Mouse (Mus musculus): ENCODE data around the gene 1700042G07Rik. TPM values are rescaled to one million over a fixed set of nuclear protein-coding genes. Genes with fewer than 3 reads are reported as not detected.
"Not testable (repeated sequence)": the region's sequence is repeated elsewhere in the genome, so short reads cannot be mapped to it uniquely, and the experiment has no call there.

1700042G07Rik gene
- polyA plus RNA-seq, 1 experiment from 2014 or later: not detected

- Histone ChIP-seq H3K4me3 (replicated peaks) (no peak overlapping the region), H3K36me3 (no peaks in the 10 kb centered on the region), H3K4me2 (peak overlapping the region; percentile 40), H3K27me3 (replicated peaks) (no peaks in the 10 kb centered on the region), H3K9ac (replicated peaks) (no peak overlapping the region), H3K9me3 (replicated peaks) (no peaks in the 10 kb centered on the region), H3K4me1 (0 out of 2 replicates have a peak, but pooled peaks cover 2% of the 10 kb centered on the region), H3K27ac (replicated peaks) (no peak overlapping the region)
- 9% methylated on average over 12 of the region's 12 CpGs for WGBS
- no peak for ATAC-seq (ENCODE audit: low FRiP score)
These were observed 9.6 kb downstream of the 1700042G07Rik start for GRCm38 (mm10) chr4:116182745-116183144.

GRCm38 (mm10) chr4:116185083-116185482 lies 11.9 kb downstream of the 1700042G07Rik start:
- Histone ChIP-seq H3K9ac (replicated peaks) (no peak overlapping the region), H3K36me3 (no peaks in the 10 kb centered on the region), H3K27ac (replicated peaks) (no peak overlapping the region), H3K4me2 (no peak overlapping the region), H3K4me1 (0 out of 2 replicates have a peak, but pooled peaks cover 2% of the 10 kb centered on the region), H3K9me3 (replicated peaks) (no peaks in the 10 kb centered on the region), H3K27me3 (replicated peaks) (no peaks in the 10 kb centered on the region), H3K4me3 (replicated peaks) (no peak overlapping the region)
- WGBS: 93% methylated on average over 4 of the region's 4 CpGs
- ATAC-seq (ENCODE audit: low FRiP score): no peak

GRCm38 (mm10) chr4:116192286-116192835 lies 19.2 kb downstream of the 1700042G07Rik start:
- Histone ChIP-seq H3K9me3 (replicated peaks) (no peaks in the 10 kb centered on the region), H3K27me3 (replicated peaks) (no peaks in the 10 kb centered on the region), H3K4me2 (no peak overlapping the region), H3K27ac (replicated peaks) (no peak overlapping the region), H3K36me3 (no peaks in the 10 kb centered on the region), H3K4me1 (no peaks in the 10 kb centered on the region), H3K4me3 (replicated peaks) (no peak overlapping the region), H3K9ac (replicated peaks) (no peak overlapping the region)
- WGBS: 40% methylated on average over 4 of the region's 4 CpGs
- no peak for ATAC-seq (ENCODE audit: low FRiP score)

GRCm38 (mm10) chr4:116193583-116194383 lies 20.6 kb downstream of the 1700042G07Rik start:
- Histone ChIP-seq H3K9me3 (replicated peaks) (no peaks in the 10 kb centered on the region), H3K27me3 (replicated peaks) (no peaks in the 10 kb centered on the region), H3K4me1 (no peaks in the 10 kb centered on the region), H3K27ac (replicated peaks) (no peak overlapping the region), H3K9ac (replicated peaks) (no peak overlapping the region), H3K4me2 (no peak overlapping the region), H3K36me3 (no peaks in the 10 kb centered on the region), H3K4me3 (replicated peaks) (no peak overlapping the region)
- 77% methylated on average over 9 of the region's 9 CpGs for WGBS
- ATAC-seq (ENCODE audit: low FRiP score): no peak

- Histone ChIP-seq H3K27me3 (replicated peaks) (no peaks in the 10 kb centered on the region), H3K36me3 (no peaks in the 10 kb centered on the region), H3K9ac (replicated peaks) (no peak overlapping the region), H3K9me3 (replicated peaks) (no peaks in the 10 kb centered on the region), H3K4me2 (no peak overlapping the region), H3K27ac (replicated peaks) (no peak overlapping the region), H3K4me1 (no peaks in the 10 kb centered on the region), H3K4me3 (replicated peaks) (no peak overlapping the region)
- ATAC-seq (ENCODE audit: low FRiP score): no peak
- WGBS: 83% methylated on average over 2 of the region's 2 CpGs
These were observed 25.2 kb downstream of the 1700042G07Rik start for GRCm38 (mm10) chr4:116198422-116198821.

- H3K4me2 ChIP-seq: no peak overlapping the region
- H3K36me3 ChIP-seq: no peaks in the 10 kb centered on the region
- H3K27me3 ChIP-seq (replicated peaks): no peaks in the 10 kb centered on the region
- H3K4me3 ChIP-seq (replicated peaks): no peak overlapping the region
- no peak overlapping the region for H3K9ac ChIP-seq (replicated peaks)
- WGBS: 72% methylated on average over 3 of the region's 3 CpGs
- no peaks in the 10 kb centered on the region for H3K9me3 ChIP-seq (replicated peaks)
- H3K4me1 ChIP-seq: no peaks in the 10 kb centered on the region
- ATAC-seq (ENCODE audit: low FRiP score): no peak
- no peak overlapping the region for H3K27ac ChIP-seq (replicated peaks)
These were observed 31.2 kb downstream of the 1700042G07Rik start for GRCm38 (mm10) chr4:116204422-116204821.

GRCm38 (mm10) chr4:116206531-116206930 lies 33.4 kb downstream of the 1700042G07Rik start:
- 56% methylated on average over 4 of the region's 4 CpGs for WGBS
- Histone ChIP-seq H3K4me3 (replicated peaks) (no peak overlapping the region), H3K27me3 (replicated peaks) (no peaks in the 10 kb centered on the region), H3K36me3 (no peaks in the 10 kb centered on the region), H3K4me2 (no peak overlapping the region), H3K9me3 (replicated peaks) (no peaks in the 10 kb centered on the region), H3K9ac (replicated peaks) (no peak overlapping the region), H3K27ac (replicated peaks) (no peak overlapping the region), H3K4me1 (no peaks in the 10 kb centered on the region)
- no peak for ATAC-seq (ENCODE audit: low FRiP score)

GRCm38 (mm10) chr4:116208891-116209290 lies 35.7 kb downstream of the 1700042G07Rik start:
- no peaks in the 10 kb centered on the region for H3K4me1 ChIP-seq
- H3K4me3 ChIP-seq (replicated peaks): no peak overlapping the region
- H3K36me3 ChIP-seq: no peaks in the 10 kb centered on the region
- H3K27ac ChIP-seq (replicated peaks): no peak overlapping the region
- no peak overlapping the region for H3K9ac ChIP-seq (replicated peaks)
- H3K4me2 ChIP-seq: no peak overlapping the region
- H3K27me3 ChIP-seq (replicated peaks): no peaks in the 10 kb centered on the region
- 82% methylated on average over 1 of the region's 1 CpGs for WGBS
- H3K9me3 ChIP-seq (replicated peaks): no peaks in the 10 kb centered on the region
- no peak for ATAC-seq (ENCODE audit: low FRiP score)

GRCm38 (mm10) chr4:116215895-116216605 lies 42.9 kb downstream of the 1700042G07Rik start:
- Histone ChIP-seq H3K4me3 (replicated peaks) (no peak overlapping the region), H3K27me3 (replicated peaks) (no peaks in the 10 kb centered on the region), H3K9ac (replicated peaks) (no peak overlapping the region), H3K9me3 (replicated peaks) (no peaks in the 10 kb centered on the region), H3K4me2 (no peak overlapping the region), H3K4me1 (peaks cover 6% of the 10 kb centered on the region), H3K27ac (replicated peaks) (no peak overlapping the region), H3K36me3 (no peaks in the 10 kb centered on the region)
- ATAC-seq (ENCODE audit: low FRiP score): no peak
- WGBS: 93% methylated on average over 2 of the region's 2 CpGs

GRCm38 (mm10) chr4:116217046-116217445 lies 43.9 kb downstream of the 1700042G07Rik start:
- no peaks in the 10 kb centered on the region for H3K27me3 ChIP-seq (replicated peaks)
- H3K27ac ChIP-seq (replicated peaks): no peak overlapping the region
- no peaks in the 10 kb centered on the region for H3K36me3 ChIP-seq
- WGBS: 51% methylated on average over 2 of the region's 2 CpGs
- H3K4me1 ChIP-seq: peaks cover 6% of the 10 kb centered on the region
- no peak overlapping the region for H3K4me2 ChIP-seq
- H3K4me3 ChIP-seq (replicated peaks): no peak overlapping the region
- no peaks in the 10 kb centered on the region for H3K9me3 ChIP-seq (replicated peaks)
- no peak overlapping the region for H3K9ac ChIP-seq (replicated peaks)
- ATAC-seq (ENCODE audit: low FRiP score): no peak

GRCm38 (mm10) chr4:116217661-116218060 lies 44.5 kb downstream of the 1700042G07Rik start:
- not testable (repeated sequence) for H3K9me3 ChIP-seq (replicated peaks); ATAC-seq (ENCODE audit: low FRiP score); H3K4me1 ChIP-seq; H3K9ac ChIP-seq (replicated peaks); H3K36me3 ChIP-seq; H3K4me2 ChIP-seq; H3K4me3 ChIP-seq (replicated peaks); H3K27me3 ChIP-seq (replicated peaks); H3K27ac ChIP-seq (replicated peaks)
- WGBS: 81% methylated on average over 1 of the region's 1 CpGs

- Histone ChIP-seq H3K9me3 (replicated peaks) (no peaks in the 10 kb centered on the region), H3K27ac (replicated peaks) (no peak overlapping the region), H3K9ac (replicated peaks) (no peak overlapping the region), H3K36me3 (no peaks in the 10 kb centered on the region), H3K4me2 (no peak overlapping the region), H3K27me3 (replicated peaks) (no peaks in the 10 kb centered on the region), H3K4me3 (replicated peaks) (no peak overlapping the region), H3K4me1 (peaks cover 6% of the 10 kb centered on the region)
- no peak for ATAC-seq (ENCODE audit: low FRiP score)
- 86% methylated on average over 1 of the region's 1 CpGs for WGBS
These were observed 45.9 kb downstream of the 1700042G07Rik start for GRCm38 (mm10) chr4:116219056-116219455.

Data from neural tube, embryonic 15.5 days (tissue).